Mouse (Mus musculus): ENCODE results near the gene Mrpl34.
A peak's percentile ranks its signal among the peaks of the same experiment; 100 is the strongest.

Mrpl34 gene

GRCm38 (mm10) chr8:71469411-71469810 lies 4.7 kb downstream of the Mrpl34 start:
- peak in 1 of 2 experiments; percentile 53 for DNase-seq (ENCODE audit: low spot score in 2 of 2)

GRCm38 (mm10) chr8:71470146-71470912 lies 5.6 kb downstream of the Mrpl34 start:
- no peak for DNase-seq (ENCODE audit: low spot score in 2 of 2)

- DNase-seq (ENCODE audit: low spot score in 2 of 2), result no peak
Measured at GRCm38 (mm10) chr8:71470913-71471255, 6.1 kb downstream of the Mrpl34 start.

DNA sequence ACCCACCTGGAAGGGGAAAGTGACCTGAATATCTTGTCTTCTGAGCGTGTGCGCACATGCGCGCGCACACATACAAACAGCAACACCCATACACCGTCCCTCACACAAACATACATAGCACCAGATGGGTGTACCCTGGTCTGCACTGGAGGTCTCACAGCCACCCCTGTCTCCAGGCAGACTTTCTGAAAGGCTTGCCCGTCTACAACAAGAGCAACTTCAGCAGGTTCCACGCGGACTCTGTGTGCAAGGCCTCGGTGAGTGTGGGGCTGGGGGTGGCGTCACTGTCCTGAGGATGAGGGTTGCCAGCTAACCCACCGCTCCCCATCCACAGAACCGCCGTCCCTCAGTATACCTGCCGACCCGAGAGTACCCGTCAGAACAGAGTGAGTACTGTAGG lies 7.1 kb downstream of the Mrpl34 start:
- no peak for DNase-seq (ENCODE audit: low spot score in 2 of 2)

GRCm38 (mm10) chr8:71472601-71473386 lies 8.0 kb downstream of the Mrpl34 start:
- no peak for DNase-seq (ENCODE audit: low spot score in 2 of 2)

DNA sequence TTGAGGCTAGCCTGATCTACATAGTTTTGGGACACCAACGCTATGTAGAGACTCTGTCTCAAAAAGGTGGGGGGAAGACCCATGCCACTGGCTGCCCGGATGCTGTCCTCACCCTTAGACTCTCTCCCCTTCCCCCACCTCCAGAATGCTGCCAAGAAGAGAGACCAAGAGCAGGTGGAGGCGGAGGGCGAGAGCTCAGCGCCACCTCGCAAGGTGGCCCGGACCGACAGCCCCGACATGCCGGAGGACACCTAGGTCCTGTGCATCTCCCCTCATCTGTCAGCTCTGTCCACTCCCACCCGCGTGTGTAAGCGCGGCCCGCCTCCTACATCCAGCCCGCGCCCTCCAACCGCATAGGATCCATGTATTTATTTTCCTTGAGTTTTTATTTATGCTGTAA lies 9.6 kb downstream of the Mrpl34 start:
- no peak for DNase-seq (ENCODE audit: low spot score in 2 of 2)

- no peak for DNase-seq (ENCODE audit: low spot score in 2 of 2)
Measured at GRCm38 (mm10) chr8:71474785-71475701, 10.3 kb downstream of the Mrpl34 start.

DNA sequence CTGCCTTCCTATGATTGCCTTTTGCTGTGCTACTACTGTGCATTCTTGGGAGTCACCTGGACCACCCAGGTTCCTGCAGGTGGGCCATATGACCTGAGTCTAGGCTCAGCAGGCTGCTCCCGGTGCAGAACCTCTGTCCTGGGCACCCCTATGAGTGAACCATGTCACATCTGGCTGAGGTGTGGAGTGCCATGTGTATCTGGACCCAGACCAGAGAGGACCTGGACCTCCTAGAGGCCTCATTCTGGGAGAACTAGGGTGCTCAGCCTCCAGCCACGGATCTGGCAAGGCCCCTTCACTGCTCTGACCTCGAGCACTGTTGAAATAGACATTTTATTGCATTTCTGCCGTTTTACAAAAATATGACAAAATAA lies 10.9 kb downstream of the Mrpl34 start:
- no peak for DNase-seq (ENCODE audit: low spot score in 2 of 2)

- DNase-seq (ENCODE audit: low spot score in 2 of 2), result peak; percentile 78 to 85
Measured at GRCm38 (mm10) chr8:71476099-71476940, 11.6 kb downstream of the Mrpl34 start.

DNA sequence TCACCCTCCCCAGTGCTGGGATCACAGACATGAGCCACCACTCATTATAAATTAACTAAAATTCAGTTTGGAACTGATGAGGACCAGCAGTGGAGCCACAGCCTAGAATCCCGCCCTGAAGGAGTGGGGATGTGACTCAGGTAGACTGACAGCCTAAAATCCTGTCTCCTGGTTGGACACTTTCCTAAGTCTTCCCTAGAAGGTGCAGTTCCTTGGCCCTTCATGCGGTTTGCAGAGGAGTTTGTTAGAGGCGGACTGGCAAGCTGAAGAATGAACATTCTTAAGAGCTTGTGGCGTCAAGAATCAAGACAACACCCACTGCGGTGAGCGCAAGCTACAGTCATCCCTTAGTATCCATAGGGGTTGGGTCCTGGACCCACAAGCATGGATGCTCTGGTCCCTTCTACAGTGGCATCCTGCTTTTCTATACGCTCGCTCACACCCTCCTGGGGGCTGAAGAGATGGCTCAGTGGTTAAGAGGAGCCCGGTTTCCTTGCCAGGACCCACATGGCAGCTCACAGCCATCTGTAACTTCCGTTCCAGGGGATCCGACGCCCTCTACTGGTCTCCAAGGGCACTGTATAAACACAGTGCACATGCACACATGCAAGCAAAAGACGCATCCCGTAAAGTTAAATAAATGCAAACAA lies 12.6 kb downstream of the Mrpl34 start:
- no peak for DNase-seq (ENCODE audit: low spot score in 2 of 2)

GRCm38 (mm10) chr8:71478943-71479342 lies 14.2 kb downstream of the Mrpl34 start:
- no peak for DNase-seq (ENCODE audit: low spot score in 2 of 2)

DNA sequence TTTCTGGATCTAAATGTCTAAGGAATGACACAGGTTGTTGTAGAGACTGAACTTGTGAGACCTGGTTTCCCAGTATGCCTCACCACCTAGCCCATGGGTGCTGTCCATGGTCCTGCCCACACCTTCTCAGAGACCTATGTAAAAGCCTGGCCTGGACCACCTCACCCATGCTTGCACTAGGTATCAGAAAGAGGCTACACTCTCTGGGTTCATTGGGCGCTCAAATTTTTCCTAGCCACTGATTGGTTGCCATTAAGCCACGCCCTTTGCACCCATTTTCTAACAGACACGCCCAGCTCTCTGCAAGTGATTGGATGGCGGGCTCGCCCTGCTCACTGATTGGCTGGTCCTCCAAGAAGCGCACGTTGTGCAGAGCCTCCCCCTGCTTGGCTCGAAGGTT lies 19.2 kb downstream of the Mrpl34 start:
- DNase-seq (ENCODE audit: low spot score in 2 of 2), result no peak

- no peak for DNase-seq (ENCODE audit: low spot score in 2 of 2)
Measured at GRCm38 (mm10) chr8:71484736-71485135, 20.0 kb downstream of the Mrpl34 start.

DNA sequence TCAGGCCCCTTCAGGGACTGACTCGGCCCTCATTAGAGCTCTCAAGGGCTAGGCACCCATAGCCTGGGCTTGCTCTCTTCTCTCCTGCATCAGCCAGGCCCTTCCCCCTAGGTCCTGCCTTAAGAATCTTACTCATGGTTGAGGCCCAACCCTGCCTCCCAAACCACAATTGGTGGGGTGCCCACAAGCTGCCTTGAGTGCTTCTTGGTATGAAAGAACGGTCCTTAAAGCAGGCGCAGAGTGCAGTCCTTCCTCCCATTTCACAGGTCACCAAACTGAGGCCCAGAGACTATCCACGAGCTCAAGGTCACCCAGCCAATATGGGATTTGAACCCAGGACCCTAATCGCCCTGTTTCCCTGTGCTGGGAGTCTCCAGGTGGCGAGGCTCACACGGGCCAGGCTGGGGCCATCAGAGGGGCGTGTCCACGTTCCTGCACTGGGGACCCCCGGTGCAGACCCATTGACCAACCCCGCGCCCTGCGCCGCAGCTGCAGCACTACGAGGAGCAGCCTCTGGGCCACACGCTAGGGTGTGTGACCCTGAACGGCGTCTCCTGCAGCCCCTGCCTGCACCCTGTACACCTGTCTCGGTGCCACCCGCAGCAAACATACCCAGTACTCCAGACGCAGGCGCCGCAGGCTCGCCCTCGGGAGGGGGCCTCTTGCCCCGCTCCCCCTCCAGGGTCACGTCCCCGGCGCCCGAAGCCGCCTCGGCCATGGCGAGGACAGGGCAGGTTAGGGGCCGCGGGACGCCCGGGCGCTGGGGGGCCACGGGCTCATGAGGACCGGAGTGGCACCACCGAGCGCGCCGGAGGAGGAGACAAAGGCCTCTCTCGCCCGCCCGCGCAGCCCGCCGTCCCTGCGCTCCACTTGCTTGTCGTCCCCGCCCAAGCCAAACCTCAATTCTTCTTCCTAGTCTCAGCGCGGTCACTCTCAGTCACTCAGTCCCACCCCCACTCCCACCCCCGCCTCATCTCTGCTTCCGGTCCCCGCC lies 20.7 kb downstream of the Mrpl34 start, which contains the start of gene Ano8:
Gene Ano8, minus strand, starts transcription at position 822 of the 994 bp plus-strand sequence.
- peak; percentile 86 to 88 for DNase-seq (ENCODE audit: low spot score in 2 of 2)

DNA sequence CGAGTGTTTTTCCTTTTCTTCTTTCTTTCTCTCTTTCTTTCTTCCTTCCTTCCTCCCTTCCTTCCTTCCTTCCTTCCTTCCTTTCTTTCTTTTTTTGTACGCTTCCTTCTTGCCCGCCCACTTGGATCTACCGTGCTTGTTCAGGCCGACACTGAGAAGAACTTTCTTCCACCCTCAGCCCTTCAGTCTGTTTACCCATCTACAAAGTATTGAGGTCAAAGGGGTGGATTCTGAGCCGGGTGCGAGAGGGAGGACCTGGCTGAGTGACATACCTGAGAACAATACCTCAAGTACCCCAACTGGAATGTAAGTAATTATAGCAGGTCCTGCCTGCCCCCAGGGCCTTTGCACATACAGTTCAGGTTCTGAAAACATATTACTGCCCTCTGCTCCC lies 21.4 kb downstream of the Mrpl34 start:
- DNase-seq (ENCODE audit: low spot score in 2 of 2), result no peak

GRCm38 (mm10) chr8:71487691-71488445 lies 23.1 kb downstream of the Mrpl34 start, which contains the start of gene Gtpbp3:
Gene Gtpbp3 (plus strand): TSS chr8:71488103.
- peak; percentile 72 to 84 for DNase-seq (ENCODE audit: low spot score in 2 of 2)

GRCm38 (mm10) chr8:71488454-71488853 lies 23.7 kb downstream of the Mrpl34 start:
- DNase-seq (ENCODE audit: low spot score in 2 of 2), result peak; percentile 84 to 91

DNA sequence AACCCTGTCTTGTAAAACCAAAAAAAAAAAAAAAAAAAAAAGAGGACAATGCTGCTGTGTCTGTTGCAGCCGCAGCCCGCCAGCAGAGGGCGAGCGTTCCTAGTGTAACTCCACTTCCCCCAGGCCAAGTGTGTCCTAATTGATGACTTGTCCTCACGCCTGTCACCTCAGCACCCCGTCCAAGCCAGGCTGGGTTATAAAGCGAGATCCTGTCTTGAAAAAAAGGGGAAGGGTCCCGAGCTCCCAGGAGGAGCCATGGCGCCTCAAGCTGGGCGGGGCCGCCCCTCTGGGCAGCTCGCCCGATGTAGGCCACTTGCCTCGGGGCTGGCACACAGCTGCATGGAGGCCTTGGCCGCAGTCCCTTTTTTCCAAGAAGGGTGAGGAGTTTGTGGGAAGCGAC lies 30.3 kb downstream of the Mrpl34 start:
- DNase-seq (ENCODE audit: low spot score in 2 of 2), result peak; percentile 75 to 81

- no peak for DNase-seq (ENCODE audit: low spot score in 2 of 2)
Measured at GRCm38 (mm10) chr8:71495811-71496210, 31.1 kb downstream of the Mrpl34 start.

All from frontal cortex, postnatal 36 days (tissue).